Mouse (Mus musculus) brain, embryonic 14.5 days (tissue): ENCODE measurements around the gene Abi3bp.

ENCODE experiments used
- CTCF ChIP-seq: fragments of 200-500 bp; IDR thresholded peaks from 2 replicates; pipeline ENCODE4 v1.5.1; 2012; ENCODE audit warnings: inconsistent platforms, mild to moderate bottlenecking, moderate library complexity, borderline replicate concordance; ENCODE audit not compliant: insufficient read depth, insufficient read length; ENCODE audit errors: extremely low read depth
- POLR2A ChIP-seq: fragments of 200-500 bp; IDR thresholded peaks from 2 replicates; pipeline ENCODE4 v1.6.1; 2012; ENCODE audit warnings: mild to moderate bottlenecking, inconsistent platforms, borderline replicate concordance; ENCODE audit not compliant: poor library complexity, insufficient read depth, insufficient read length, severe bottlenecking; ENCODE audit errors: extremely low read depth

- TF ChIP-seq CTCF (no peak), POLR2A (no peak)
Measured at GRCm38 (mm10) chr16:56486461-56486860, 8.8 kb downstream of the Abi3bp start.
